Mouse (Mus musculus): ENCODE measurements around the gene Gm9195. TPM values are rescaled to one million over a fixed set of nuclear protein-coding genes. Genes with fewer than 3 reads are reported as not detected.

Gm9195 gene
- polyA plus RNA-seq, 1 experiment from 2014 or later: not detected

DNA sequence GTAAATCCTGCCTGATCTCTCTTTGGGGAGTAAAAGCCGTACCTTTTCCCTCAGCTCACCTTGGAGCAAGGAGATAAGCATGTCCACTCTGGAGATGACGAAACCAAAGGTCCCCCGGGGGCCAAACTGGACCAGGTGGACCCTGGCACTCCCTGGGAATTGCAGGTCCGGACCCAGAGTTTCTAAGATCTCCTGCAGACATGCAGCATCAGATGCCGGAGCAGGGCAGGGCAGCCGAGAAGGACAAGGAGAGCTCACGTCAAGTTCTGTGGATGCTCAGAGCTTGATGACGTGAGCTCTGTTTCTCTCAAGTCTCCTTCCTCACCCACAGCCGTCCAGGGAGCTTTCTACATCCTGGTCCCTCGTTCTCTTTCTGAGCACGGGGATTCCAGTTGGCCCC, 48.7 kb downstream of the Gm9195 start:
- H3K36me3 ChIP-seq (replicated peaks): no peaks in the 10 kb centered on the region
- no peak overlapping the region for H3K9ac ChIP-seq
- H3K9me3 ChIP-seq (replicated peaks): no peaks in the 10 kb centered on the region
- H3K4me1 ChIP-seq (replicated peaks): no peaks in the 10 kb centered on the region
- no peak overlapping the region for H3K4me3 ChIP-seq (replicated peaks)
- H3K4me2 ChIP-seq: no peak overlapping the region
- no peak overlapping the region for H3K27ac ChIP-seq (replicated peaks)
- WGBS (ENCODE audit: insufficient replicate concordance): 62% methylated on average over 11 of the region's 11 CpGs
- no peaks in the 10 kb centered on the region for H3K27me3 ChIP-seq
- ATAC-seq (ENCODE audit: insufficient read depth): no peak

DNA sequence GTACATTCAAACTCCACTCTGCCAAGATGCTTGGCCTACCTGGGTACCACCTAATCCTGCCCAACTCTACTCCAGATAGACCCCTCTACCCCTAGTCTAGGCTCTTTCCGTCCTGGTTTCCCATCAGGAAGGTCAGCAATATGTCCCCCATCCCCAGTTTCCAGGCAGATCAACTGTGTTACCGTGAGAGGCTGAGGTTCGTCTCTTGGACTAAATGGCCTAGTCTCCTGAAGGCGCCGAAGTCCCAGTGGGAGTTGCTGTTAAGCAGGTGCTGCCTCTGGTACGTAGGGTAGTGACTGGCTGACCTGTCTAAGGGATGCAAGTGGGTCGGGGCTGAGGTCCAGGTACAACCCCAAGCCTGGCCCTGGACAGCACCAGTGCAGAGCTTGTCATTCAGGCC, 50.7 kb downstream of the Gm9195 start:
- H3K4me1 ChIP-seq (replicated peaks): no peaks in the 10 kb centered on the region
- no peaks in the 10 kb centered on the region for H3K36me3 ChIP-seq (replicated peaks)
- H3K9ac ChIP-seq: no peak overlapping the region
- H3K4me3 ChIP-seq (replicated peaks): no peak overlapping the region
- no peaks in the 10 kb centered on the region for H3K27me3 ChIP-seq
- H3K27ac ChIP-seq (replicated peaks): no peak overlapping the region
- ATAC-seq (ENCODE audit: insufficient read depth): no peak
- no peaks in the 10 kb centered on the region for H3K9me3 ChIP-seq (replicated peaks)
- H3K4me2 ChIP-seq: no peak overlapping the region
- WGBS (ENCODE audit: insufficient replicate concordance): 67% methylated on average over 7 of the region's 7 CpGs

DNA sequence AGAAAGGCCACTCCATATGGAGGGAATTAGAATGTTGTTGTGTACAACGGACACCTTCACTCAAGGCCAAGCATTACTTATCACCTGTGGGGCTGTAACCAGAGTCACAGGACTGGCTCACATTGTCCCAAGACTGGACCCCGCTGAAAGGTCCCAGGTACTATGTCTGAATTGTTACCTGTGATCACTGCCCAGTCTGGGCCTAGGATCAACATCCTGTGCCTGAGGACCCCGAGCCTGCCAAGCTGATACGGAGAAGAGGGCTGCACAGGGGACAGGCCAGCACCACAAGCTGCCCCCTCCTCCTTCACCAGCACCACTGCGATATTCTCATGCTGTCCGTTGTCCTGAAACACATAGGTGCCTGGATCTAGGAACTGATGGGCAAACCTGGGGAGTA, 51.2 kb downstream of the Gm9195 start:
- Histone ChIP-seq H3K4me1 (replicated peaks) (no peaks in the 10 kb centered on the region), H3K36me3 (replicated peaks) (no peaks in the 10 kb centered on the region), H3K27me3 (no peaks in the 10 kb centered on the region), H3K9me3 (replicated peaks) (no peaks in the 10 kb centered on the region), H3K27ac (replicated peaks) (no peak overlapping the region), H3K4me2 (no peak overlapping the region), H3K4me3 (replicated peaks) (no peak overlapping the region), H3K9ac (no peak overlapping the region)
- WGBS (ENCODE audit: insufficient replicate concordance): 70% methylated on average over 6 of the region's 6 CpGs
- ATAC-seq (ENCODE audit: insufficient read depth): no peak

DNA sequence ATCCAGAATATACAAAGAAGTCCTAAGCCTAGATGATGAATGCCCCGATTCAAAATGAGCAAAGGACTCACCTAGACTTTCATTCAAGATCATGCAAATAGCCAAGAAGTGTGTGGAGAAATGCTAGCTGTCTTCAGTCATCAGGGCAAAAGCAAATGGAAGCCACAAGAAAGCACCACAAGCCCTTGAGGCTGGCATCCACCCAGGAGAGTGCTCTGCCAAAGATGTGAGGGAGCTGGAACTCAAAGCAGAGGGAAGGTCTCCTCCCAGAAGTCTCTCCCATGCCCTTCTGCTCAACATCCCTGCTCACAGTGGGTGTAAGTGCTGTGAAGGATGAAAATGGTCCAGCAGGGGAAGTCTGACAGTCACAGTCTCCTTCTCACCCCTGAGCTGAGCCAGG, 52.7 kb downstream of the Gm9195 start:
- H3K36me3 ChIP-seq (replicated peaks): no peaks in the 10 kb centered on the region
- no peak overlapping the region for H3K27ac ChIP-seq (replicated peaks)
- 58% methylated on average over 1 of the region's 1 CpGs for WGBS (ENCODE audit: insufficient replicate concordance)
- no peak overlapping the region for H3K9ac ChIP-seq
- H3K4me3 ChIP-seq (replicated peaks): no peak overlapping the region
- no peak for ATAC-seq (ENCODE audit: insufficient read depth)
- no peaks in the 10 kb centered on the region for H3K9me3 ChIP-seq (replicated peaks)
- H3K4me2 ChIP-seq: no peak overlapping the region
- H3K27me3 ChIP-seq: no peaks in the 10 kb centered on the region
- H3K4me1 ChIP-seq (replicated peaks): no peaks in the 10 kb centered on the region

GRCm38 (mm10) chr14:72389696-72390095, 101.9 kb downstream of the Gm9195 start:
- Histone ChIP-seq H3K4me3 (replicated peaks) (no peak overlapping the region), H3K36me3 (replicated peaks) (no peaks in the 10 kb centered on the region), H3K9ac (no peak overlapping the region), H3K27me3 (no peaks in the 10 kb centered on the region), H3K4me1 (replicated peaks) (no peaks in the 10 kb centered on the region), H3K9me3 (replicated peaks) (no peaks in the 10 kb centered on the region), H3K4me2 (no peak overlapping the region), H3K27ac (replicated peaks) (no peak overlapping the region)
- no peak for ATAC-seq (ENCODE audit: insufficient read depth)
- 52% methylated on average over 1 of the region's 1 CpGs for WGBS (ENCODE audit: insufficient replicate concordance)

DNA sequence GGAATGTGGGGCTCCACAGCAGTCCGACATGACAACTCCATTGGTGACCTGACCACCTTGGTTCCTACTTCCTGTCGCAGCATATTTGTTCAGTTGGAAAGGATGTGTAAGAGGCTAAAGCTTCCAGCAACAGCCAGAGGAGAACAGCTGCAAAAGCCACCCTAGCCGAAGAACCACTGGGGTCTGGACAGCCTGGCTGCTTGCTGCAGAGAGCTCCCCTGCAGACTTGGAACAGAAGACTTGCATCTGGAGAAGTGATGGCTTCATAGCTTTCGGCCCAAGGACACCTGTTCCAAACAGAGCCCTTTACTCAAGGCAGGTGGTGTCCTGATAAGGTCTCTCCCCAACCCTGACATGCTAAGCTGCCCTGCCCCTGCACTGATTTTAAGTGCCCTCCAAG, 102.3 kb downstream of the Gm9195 start:
- 48% methylated on average over 4 of the region's 4 CpGs for WGBS (ENCODE audit: insufficient replicate concordance)
- ATAC-seq (ENCODE audit: insufficient read depth): no peak
- Histone ChIP-seq H3K9ac (no peak overlapping the region), H3K4me2 (no peak overlapping the region), H3K36me3 (replicated peaks) (no peaks in the 10 kb centered on the region), H3K4me3 (replicated peaks) (no peak overlapping the region), H3K27me3 (no peaks in the 10 kb centered on the region), H3K4me1 (replicated peaks) (no peaks in the 10 kb centered on the region), H3K27ac (replicated peaks) (no peak overlapping the region), H3K9me3 (replicated peaks) (no peaks in the 10 kb centered on the region)

- Histone ChIP-seq H3K9ac (no peak overlapping the region), H3K4me1 (replicated peaks) (no peaks in the 10 kb centered on the region), H3K36me3 (replicated peaks) (no peaks in the 10 kb centered on the region), H3K9me3 (replicated peaks) (no peaks in the 10 kb centered on the region), H3K27me3 (no peaks in the 10 kb centered on the region), H3K4me2 (no peak overlapping the region), H3K27ac (replicated peaks) (no peak overlapping the region), H3K4me3 (replicated peaks) (no peak overlapping the region)
- 18% methylated on average over 2 of the region's 2 CpGs for WGBS (ENCODE audit: insufficient replicate concordance)
- no peak for ATAC-seq (ENCODE audit: insufficient read depth)
Observed at GRCm38 (mm10) chr14:72377224-72377623, 114.4 kb downstream of the Gm9195 start.

Other genes starting within 250 kb of the Gm9195 start
- 13.0 and 14.1 TPM in 2 replicates for gene Fndc3a, start 218.2 kb upstream of the Gm9195 start, polyA plus RNA-seq (2015; fragmentation: Nextera tagmentation; extraction: Ambion mirVana)

Measured in liver, embryonic 15.5 days (tissue).